Mouse (Mus musculus): ENCODE results near the gene Gpr68.

Gpr68 gene

DNA sequence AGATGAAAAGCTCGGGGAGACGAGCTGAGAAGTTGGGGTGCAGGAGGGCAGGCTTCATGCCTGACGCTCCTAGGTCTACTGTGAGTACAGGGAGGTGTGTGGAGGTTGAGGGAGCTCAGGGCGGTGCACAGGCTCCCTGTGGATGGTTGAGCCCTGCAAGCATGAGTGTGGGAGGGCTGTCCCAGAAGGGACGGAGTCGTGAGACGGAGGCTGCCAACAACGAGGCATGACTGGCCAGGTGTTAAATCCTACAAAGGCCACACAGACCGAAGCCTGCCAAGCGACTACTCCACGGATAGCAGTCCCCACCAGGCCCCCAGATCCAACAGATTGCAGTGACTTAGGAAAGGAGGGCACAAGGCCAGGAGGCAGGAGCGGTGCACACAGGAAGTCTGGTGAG is 2.7 kb upstream of the Gpr68 start:
- DNase-seq = no peak

DNA sequence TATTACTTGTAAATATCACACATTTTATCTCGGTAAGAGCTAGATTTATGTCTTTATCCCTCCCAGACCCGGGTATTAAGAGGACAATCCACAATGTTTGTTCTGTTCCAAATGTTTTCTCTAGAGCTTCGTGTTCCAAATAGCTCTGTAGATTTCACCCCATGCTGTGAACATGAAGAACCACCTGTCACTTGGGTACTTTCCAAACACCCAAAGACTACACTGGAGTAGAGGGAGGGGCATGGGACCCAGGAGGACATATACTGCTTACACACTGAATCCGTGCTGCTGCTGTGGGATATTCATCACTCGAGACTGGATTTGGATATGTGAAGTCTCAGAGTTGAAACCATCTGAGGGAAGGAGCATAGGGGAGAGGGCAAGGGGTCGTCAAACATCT is 1.8 kb upstream of the Gpr68 start:
- no peak for DNase-seq

DNA sequence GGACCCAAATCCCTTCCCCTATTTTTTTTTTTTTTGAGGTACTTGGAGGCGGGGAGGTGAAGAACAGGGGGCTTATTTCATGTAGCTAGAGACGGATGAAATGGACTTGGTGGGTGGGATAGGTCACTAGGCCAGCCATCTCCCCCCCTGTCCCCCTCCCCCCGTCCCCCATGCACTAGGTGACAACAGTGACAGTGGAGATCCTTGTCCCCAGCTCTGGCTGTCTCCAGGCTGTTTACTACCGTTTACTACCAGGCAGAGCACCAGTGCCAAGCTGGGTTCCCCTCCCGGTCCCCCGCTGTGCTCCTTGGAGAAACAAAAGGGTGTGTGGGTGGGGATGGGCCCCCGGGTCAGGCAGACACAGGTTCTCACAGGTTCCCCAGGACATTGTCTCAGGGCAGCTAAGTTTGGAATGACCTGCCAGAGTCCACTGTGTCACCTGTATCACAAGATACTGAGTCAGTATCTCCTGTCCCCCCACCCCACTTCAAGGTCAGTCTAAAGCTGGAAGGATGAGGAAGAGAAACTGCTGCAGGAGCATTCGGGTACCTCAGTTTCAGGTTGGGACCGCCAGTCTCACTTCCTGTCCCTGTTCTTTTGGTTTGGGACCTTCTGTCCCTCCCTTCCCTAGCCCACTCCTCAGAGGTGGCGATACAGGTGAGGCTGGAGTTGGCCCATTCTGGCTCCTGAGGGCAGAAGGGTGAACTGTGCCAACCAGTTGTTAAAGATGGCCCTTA is 468 bp upstream of the Gpr68 start:
- no peak for DNase-seq

DNA sequence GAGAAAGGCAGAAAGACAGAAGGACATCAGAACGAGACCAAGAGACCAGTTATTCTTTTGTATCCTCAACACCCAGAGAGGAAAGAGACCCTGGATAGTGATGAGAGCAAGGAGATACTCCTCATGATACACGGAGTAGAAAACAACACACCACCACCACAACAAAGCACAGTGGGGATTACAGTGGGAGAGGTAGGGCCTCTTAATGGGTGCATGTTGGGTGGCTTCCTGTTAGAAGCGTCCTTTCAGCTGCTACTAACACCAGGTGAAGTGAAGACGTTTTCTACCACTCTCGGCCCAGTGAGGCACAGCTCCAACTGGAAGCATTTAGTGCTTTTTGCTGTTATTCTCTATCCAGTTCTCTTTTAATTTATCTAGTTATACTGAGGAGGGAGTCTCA is 1.1 kb downstream of the Gpr68 start:
- DNase-seq = no peak

DNA sequence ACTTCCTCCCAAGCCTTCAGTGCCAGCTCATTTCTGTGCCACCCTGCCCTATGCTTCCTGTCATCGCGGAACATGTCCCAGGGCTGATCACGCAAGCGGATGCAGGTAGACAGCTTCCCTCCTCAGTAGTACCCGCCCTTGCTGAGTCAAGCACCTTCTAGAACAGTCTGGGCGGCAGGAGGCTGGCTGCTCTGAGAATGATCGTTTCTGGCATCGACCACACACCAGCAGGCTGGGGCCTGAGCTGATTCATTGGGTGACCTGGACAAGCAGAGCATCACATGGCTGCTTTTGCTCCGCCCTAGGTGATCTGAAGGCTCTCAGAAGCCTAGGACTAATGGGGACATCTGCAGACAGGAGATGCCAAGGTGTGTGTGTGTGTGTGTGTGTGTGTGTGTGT is 4.2 kb downstream of the Gpr68 start:
- no peak for DNase-seq

DNA sequence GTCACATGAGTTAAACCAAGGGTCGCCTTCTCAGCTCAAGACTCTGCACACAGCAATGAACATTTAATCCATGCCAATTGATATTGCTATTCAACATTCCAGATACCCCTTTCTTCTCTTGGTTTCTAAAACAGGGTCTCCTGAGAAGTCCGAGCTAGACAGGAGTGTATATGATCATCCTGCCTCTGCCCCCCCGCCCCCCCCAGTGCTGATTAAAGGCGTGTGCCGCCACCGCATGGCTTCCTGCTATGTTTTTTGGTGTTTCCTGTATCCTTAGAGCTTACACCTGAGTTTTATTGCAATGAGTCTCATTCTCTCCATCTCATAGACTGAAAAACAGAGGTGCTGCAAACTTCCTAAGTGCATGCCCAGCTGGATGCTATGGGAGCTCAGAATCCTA is 6.6 kb downstream of the Gpr68 start:
- DNase-seq = no peak

DNA sequence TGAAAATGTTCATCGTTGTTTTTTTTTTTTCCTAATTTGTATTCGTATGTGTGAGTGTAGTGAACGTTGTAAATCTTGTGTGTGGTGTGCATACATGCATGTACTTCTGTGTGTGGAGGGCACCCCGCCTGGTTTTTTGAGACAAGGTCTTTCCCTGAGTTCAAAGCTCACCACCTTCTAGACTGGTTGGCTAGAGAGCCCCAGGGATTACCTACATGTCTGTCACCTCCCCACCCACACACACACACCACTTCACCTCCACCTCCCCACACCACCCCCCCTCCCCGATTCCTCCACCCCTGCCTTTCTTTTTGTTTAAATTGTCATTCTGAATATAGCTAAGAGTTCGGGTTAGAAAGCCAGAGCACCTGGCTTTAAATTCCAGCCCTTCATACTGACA is 7.1 kb downstream of the Gpr68 start:
- DNase-seq = no peak

DNA sequence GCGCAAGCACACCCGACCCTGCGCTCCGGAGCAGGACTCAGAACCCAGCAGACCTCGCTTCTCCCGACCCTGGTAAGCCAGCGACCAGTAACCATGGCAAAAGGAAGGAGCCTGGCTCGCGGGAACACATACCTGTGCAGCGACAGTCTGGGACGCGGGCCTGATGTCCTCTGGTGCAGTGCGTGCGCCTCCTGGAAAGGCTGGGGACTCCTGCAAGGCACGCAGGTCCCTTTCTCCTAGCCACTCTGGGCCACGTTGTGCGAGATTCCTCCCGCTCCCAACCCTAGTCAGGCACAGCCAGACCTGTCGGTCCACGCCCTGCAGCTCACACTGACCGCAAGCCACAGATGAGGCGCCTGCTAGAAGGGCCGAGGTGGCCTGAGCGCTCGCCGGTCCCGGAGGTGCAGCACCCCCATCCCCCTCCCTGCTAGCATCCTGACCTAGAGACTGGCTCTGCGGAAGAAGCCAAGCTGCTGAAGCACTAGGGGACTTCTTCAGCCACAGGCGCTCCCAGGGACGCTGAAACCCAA is 8.8 kb downstream of the Gpr68 start:
- DNase-seq = no peak

DNA sequence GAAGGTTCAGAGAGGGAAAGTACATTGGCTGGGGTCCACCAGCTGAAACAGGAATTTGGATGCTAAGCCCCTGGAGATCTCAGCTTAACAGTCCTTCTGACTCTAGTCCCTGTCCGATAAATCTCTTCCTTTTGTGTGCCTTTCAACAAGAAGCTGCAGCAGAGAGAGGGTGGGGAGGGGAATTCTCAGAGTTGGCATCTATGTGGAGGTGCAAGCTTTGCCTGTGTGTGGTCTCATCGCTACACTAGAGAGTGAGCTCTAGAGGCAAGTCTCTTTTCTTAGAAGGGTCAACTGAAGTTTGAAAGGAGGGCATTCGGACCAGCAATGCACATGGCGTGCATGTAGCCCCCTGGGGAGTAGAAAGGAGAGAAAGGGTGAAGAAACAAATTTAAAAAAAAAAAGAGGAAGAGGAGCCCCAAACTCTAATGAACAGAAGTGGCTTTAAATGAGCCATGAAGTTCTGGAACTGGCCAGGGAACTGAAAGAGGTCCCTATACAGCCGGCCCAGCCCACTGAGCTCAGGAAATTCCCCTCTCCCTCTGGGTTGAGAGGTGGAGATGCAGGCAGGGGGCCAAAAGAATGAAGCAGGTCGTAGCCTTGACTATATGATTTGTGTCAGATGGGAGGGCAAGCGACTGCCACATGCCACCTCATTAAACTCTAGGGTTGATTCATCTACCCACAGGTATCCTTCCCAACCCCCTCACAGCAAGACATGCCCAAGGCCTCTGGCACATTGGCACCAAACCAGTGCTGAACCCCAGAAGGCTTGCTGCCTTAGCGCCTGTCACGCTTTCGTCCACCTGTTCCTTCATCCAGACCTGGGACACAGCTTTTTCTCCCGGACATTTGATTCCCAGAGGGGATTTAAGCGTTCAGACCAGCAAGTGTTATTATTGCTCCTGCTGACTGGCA is 10.0 kb downstream of the Gpr68 start:
- no peak for DNase-seq

DNA sequence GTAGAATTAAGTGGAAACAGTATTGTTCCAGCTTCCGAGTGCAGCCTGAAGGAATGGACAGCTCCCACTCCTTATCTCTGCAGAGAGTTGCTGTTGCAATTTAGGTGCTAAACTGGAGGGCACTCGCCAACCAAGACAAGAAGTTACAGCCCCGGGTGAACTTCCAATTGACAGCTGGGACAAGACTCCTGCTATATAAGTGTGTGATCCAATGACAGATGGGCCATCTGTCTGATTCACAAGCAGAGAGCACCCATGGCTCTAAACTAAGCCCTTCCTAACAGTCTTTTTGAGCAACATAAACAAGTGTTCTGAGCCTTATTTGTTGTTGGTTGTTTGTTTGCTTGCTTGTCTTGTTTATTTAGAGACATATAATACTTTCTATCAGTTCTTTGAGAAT is 11.3 kb downstream of the Gpr68 start:
- DNase-seq = no peak

DNA sequence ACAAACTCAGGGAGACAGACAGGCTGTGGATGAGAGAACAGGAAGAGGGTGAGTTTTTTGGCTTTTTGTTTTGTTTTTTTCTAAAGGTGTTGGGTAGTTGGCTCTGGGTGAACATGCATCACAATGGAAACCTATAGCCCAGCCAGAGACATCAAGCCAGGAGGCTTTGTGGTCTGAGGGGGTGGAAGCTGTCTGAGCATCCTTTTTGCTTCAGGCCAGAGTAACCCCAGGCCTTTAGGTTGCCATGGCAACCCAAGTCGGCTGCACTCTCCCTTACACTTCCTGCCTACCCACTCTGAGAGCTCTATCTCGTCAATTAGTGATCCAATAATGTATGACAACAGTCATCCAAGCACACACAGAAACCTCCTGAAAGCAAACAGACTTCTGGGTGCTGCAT is 12.5 kb downstream of the Gpr68 start:
- DNase-seq = no peak

DNA sequence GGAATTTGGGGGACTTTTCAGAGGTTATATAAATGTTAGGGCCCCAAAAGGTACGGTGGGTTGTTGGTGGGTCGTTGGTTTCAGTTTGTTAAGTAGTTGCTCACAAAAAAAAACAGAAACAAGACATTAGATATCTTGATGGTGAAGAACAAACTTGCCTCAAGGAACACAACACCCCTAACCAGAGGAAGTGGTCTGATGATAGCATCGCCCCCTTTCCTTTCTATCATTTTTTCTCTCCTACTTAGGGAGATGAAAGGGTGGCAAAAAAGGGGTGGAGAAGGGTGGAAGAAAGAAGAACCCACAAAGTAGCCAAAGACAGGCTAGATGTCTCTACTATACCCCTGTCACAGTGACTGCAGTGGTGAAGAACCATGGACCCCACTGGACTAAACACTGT is 17.4 kb downstream of the Gpr68 start:
- DNase-seq = no peak

DNA sequence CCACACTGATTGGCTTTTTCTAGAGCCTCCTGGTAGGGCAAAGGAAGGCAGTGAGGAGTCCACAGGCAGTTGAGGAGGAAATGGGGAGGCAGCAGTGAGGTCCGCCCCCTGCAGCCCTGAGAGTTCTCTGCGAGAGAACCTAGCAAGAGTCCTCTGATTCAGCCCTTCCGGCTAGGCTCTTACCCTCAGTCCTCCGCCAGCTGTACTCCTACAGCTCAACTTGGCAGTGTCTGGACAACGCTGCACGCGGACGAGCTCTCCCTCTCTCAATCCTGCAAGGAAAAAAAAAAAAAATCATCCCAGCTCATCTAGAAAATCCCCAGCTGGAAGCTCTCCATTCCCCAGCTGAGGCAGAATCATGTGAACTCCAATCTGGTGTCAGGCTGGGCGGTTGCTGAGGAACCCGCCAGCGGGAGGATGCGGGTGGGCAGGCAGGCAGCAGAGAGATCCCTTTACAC is 20.2 kb downstream of the Gpr68 start:
- no peak for DNase-seq

DNA sequence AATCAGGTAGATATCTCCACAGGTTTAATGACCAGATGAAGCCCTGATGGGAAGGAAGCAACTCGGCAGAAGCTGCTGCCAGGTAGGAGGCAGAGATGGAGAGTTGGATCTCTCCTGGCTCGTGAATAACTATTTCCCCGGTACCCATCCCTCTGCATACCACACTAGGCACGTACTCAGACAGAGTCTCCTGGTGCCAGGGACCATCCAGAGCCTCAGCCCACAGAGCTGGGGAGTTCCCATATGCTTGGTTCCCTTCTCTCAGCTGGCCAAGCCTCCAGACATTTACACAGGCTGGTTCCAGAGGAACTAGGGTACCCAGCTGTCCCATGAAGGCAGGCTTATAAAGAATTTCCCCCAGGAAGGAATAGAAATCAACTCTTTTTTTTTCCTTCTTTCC is 21.1 kb downstream of the Gpr68 start:
- no peak for DNase-seq

DNA sequence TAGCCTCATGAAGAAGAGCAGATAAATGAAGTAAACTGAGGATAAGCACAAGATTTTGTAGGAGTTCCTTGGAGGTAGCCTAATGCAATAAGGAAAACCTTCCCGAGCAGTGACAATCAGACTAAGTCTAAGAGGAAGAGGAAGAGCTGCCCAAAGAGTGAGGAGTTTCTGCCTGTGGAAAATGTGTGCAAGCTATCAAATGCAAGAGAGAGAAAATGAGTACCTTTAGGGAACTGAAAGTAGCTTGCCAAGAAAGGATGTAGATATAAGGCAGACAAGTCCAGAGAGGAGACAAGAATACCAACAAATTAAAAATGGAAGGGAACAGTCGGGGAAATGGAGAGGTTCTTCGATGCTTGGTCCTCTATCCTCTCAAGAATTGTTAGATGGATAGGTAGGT is 22.4 kb downstream of the Gpr68 start:
- no peak for DNase-seq

DNA sequence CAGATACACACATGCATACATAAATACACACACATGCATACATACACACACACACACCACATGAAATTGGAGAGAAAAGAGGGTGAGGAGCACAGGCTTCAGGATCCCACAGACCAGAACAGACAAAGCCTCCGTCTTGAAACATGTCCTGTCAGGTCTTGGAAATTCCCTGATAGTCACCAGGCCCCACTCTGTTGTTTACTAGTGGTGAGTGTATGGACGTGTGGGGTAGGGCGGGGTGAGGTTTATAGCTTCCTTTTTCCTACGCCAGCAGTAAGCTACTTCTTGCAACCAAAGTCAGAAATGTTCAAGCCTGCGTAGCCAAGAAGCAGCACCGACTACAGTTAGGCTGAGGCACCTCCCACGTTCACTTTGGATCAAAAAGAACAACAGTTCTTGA is 24.8 kb downstream of the Gpr68 start:
- DNase-seq = no peak

DNA sequence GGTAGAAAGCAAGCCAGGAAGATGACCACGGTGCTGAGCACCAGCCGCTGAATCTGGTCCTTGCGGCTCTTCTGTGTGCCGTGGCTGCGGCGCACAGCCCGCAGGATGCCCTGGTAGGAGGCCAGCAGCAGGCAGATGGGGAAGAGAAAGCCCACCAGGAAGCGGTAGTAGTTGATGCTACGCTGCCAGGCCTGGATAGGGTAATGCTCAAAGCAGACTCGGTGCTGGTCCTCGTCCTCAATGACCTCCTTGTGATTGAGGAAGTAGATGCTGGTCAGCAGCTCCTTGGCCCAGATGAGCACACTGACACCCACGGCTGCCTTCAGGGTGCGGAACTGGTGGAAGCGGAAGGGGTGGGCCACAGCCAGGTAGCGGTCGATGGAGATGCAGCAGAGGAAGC is 29.4 kb downstream of the Gpr68 start:
- no peak for DNase-seq

DNA sequence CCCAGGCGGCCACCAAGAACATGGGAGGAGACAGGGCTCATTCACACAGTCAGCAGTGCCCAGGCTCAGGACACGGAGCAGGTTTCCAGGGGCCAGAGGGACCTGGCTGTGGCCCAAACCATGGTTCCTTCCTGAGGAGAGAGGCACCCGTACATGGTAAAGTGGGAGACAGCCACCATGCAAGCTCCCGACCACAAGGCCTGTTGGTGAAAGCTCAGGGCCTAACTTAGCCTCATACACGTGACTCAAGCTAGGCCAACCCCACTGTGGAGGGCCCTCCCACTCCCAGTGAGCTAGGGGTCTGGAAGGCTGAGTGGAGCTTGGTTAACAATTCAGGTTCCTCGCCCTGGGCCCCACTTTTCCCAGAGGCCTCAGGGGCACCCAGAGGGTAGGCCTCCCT is 30.1 kb downstream of the Gpr68 start:
- no peak for DNase-seq

DNA sequence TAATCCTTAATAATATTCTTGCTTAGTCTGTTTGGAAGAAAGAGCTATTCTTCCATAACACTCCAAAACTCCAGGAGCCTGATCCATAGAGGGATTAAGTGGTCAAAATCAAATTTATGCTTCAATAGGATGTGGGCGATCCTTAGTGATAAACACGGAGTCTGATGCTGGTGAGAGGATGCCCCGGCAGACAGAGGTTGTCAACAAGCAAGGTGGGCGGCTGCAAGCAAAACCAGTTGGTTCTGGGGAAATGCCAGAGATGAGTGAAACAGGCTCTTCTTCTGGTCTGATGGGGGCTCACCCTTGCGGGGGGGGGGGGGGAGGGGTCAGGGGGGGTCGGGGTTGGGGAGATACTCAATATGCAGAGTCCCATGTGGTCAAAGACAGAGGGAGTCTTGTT is 32.0 kb downstream of the Gpr68 start:
- no peak for DNase-seq

DNA sequence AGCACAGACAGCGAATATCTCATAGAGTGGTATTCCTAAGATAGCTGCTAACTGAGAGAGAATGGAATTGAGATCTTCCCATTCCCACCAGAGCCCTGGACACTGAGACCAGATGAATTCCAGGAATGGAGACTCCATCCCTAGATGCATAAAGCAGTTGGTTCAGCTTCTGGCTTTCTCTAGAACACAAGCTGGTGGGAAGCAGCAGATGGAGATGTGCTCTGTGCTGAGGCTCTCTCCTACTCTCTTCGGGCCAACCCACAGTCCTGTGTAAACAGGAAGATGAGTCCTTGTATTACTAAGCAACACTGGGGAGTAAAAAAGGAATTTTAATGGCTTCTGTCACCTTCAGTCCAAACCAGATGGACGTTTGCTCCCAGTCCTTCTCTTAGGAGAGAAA is 32.4 kb downstream of the Gpr68 start:
- DNase-seq = no peak

DNA sequence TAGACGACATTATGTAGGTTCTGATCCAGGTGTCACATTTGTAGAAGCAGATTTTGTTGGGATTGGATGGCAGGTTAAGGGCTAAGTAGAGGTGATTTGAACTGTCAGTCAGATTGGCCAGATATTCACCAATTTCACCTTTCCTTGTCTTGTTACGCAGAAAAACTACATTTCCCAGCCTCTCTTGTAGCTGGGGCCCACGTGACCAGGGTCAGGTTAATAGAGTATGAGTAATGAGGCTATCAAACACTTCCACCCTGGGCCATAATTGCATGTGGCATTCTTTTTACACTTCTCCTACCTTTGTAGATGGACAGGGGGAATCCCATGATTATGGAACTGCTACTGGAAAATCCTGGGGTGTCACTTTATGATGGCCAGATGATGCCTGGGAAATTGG is 34.4 kb downstream of the Gpr68 start:
- no peak for DNase-seq

DNA sequence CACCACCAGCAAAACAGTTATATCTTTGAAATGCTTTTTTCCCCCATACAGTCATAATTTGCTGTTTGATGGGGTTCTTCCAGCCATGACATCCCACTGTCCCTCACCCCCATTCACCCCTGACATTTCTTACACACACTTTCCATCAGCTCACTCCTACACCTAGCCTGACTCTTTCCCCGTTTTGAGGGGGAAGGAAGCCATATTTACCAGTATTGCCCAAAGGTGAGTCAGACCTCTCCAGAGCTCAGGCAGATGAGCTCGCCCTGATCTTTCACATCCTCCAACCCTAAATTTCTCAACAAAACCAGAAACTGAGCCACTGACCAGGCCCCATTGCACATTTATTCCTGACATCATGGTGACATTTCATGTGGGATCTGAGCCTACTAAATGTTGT is 36.2 kb downstream of the Gpr68 start:
- DNase-seq = no peak

DNA sequence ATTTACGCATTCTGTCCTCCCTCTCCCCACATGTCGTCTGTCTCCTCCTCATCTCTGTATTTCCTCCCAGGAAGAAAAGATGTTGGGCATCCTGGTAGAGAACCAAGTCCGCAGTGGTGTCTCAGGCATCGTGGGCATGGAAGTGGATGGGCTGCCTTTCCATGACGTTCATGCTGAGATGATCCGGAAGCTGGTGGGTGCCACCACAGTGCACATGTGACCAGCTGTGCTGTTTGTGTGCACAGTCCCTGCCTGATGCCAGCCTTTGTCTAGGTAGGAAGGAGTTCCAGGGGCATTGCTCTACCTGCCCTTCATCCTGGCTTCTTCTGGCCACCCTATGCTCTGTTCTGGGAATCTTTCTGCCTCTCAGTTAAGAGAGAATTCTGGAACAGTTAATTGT is 36.8 kb downstream of the Gpr68 start:
- DNase-seq = no peak

DNA sequence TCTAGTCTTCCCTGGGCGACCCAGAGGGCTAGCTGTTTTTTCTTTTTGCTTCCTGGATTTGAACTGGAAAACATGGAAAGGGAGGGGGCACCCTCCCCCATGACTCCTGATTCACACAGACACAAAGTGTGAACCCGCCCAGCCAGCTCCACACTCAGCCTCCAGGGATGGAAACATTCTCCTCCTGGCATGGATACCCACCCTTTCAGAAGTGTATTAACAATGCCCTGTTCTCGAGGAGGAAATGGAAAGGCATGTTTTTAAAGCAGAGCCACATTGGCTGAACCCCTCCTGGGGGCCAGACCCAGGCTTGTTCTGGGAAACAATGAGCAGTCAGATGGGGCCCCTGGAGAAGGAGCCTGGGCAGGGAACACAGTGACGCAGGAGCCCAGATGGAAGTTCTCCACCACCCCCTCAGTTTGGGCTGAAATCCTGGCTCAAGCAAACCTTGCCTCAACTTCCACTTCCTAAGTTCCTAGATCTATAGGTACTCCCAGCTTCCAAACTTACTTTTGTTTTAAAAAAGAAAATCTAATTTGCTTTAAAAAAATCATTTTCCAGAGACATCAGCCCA is 39.9 kb downstream of the Gpr68 start:
- DNase-seq = no peak

Data from kidney, postnatal 25 days (tissue).